Mouse (Mus musculus) lung, postnatal 0 days (tissue): ENCODE results near the gene Klhdc7a.

Experiments used
- CTCF ChIP-seq: IDR thresholded peaks from 2 replicates; pipeline ENCODE4 v1.5.1; 2016; ENCODE audit warnings: antibody characterized with exemption, mild to moderate bottlenecking
- EP300 ChIP-seq: IDR thresholded peaks from 2 replicates; pipeline ENCODE4 v1.6.1; 2016; ENCODE audit warnings: antibody characterized with exemption, mild to moderate bottlenecking, control low read depth

GRCm38 (mm10) chr4:140010728-140011470, 43.1 kb upstream of the Klhdc7a start:
- TF ChIP-seq EP300 (no peak), CTCF (no peak)
